Mouse (Mus musculus) kidney, postnatal 0 days (tissue): ENCODE measurements around the gene Hrk. TPM values are rescaled to one million over a fixed set of nuclear protein-coding genes. Genes with fewer than 3 reads are reported as not detected.

Experiments used
- ATAC-seq: fragments of 200-750 bp; cut with Nextera tagmentation; replicated peaks from 2 replicates; pipeline ENCODE4 v1.8.0; 2017; ENCODE audit warnings: low read depth, moderate number of reproducible peaks, moderate TSS enrichment, moderate library complexity; ENCODE audit not compliant: low FRiP score
- DNase-seq: peaks from one replicate; pipeline ENCODE4 v3.0.0-alpha.2; 2016; ENCODE audit warnings: low spot score
- H3K27ac ChIP-seq: fragments of 300-500 bp; sonication (generic); 2 replicates; pipeline ENCODE4 v1.5.1; 2014; ENCODE audit warnings: mild to moderate bottlenecking
- H3K27me3 ChIP-seq: fragments of 300-500 bp; sonication (generic); 2 replicates; pipeline ENCODE4 v1.6.1; 2014; ENCODE audit warnings: low read length, mixed read lengths; ENCODE audit not compliant: insufficient read depth
- H3K36me3 ChIP-seq: fragments of 300-500 bp; sonication (generic); 2 replicates; pipeline ENCODE4 v1.6.1; 2014; ENCODE audit warnings: low read length, mixed read lengths; ENCODE audit not compliant: insufficient read depth
- H3K4me1 ChIP-seq: fragments of 300-500 bp; sonication (generic); replicated peaks from 2 replicates; pipeline ENCODE4 v1.6.1; 2014; ENCODE audit warnings: antibody characterized with exemption, low read length, mixed read lengths; ENCODE audit not compliant: insufficient read depth
- H3K4me2 ChIP-seq: fragments of 300-500 bp; sonication (generic); 2 replicates; pipeline ENCODE4 v1.6.1; 2014; ENCODE audit warnings: mild to moderate bottlenecking, low read length, moderate library complexity, mixed read lengths
- H3K4me3 ChIP-seq: fragments of 300-500 bp; sonication (generic); replicated peaks from 2 replicates; pipeline ENCODE4 v1.5.1; 2014; ENCODE audit warnings: low read depth, low read length
- H3K9ac ChIP-seq: fragments of 300-500 bp; sonication (generic); 2 replicates; pipeline ENCODE4 v1.6.1; 2014; ENCODE audit warnings: low read depth, low read length
- H3K9me3 ChIP-seq: fragments of 300-500 bp; sonication (generic); replicated peaks from 2 replicates; pipeline ENCODE4 v1.6.1; 2016; ENCODE audit warnings: low read length, inconsistent platforms, mixed read lengths
- CTCF ChIP-seq: IDR thresholded peaks from 2 replicates; pipeline ENCODE4 v1.5.1; 2016; ENCODE audit warnings: antibody characterized with exemption, low read depth, mild to moderate bottlenecking, moderate library complexity
- WGBS: fragments of 180-500 bp; shearing (Covaris S2); extraction: QIAGEN DNeasy Blood & Tissue Kit; methylation state at CpG from one replicate; pipeline ENCODE4 v1.1.7; 2014; 5-methylcytosine and 5-hydroxymethylcytosine counted together
- polyA plus RNA-seq: library from polyadenylated mRNA; unstranded; fragments of >200 nt; fragmentation: Nextera tagmentation; extraction: Ambion mirVana; gene quantifications from 2 replicates; pipeline ENCODE4 v1.2.1, GENCODE M21; 2015

Hrk gene
- polyA plus RNA-seq, 1 experiment from 2014 or later, result 0.03 TPM

- H3K36me3 ChIP-seq, result no peaks in the 10 kb centered on the region
- peaks cover 48% of the 10 kb centered on the region for H3K27me3 ChIP-seq
- H3K9me3 ChIP-seq, result no peaks in the 10 kb centered on the region; the same call in 1 of the 2 replicates
- ATAC-seq, result no peak
- DNase-seq, result no peak
- H3K4me2 ChIP-seq, result no peak overlapping the region
- no peak overlapping the region for H3K4me3 ChIP-seq
- H3K27ac ChIP-seq, result no peak overlapping the region
- H3K9ac ChIP-seq, result no peak overlapping the region
- TF ChIP-seq CTCF, result peak; percentile 41
- peaks cover 11% of the 10 kb centered on the region; the same call in 1 of the 2 replicates for H3K4me1 ChIP-seq
- 30% methylated on average over 2 of the region's 2 CpGs for WGBS
These were observed 10.7 kb downstream of the Hrk start for GRCm38 (mm10) chr5:118175137-118175536.

- no peak overlapping the region for H3K4me2 ChIP-seq
- no peak for TF ChIP-seq CTCF
- H3K4me3 ChIP-seq, result no peak overlapping the region
- H3K9me3 ChIP-seq, result no peaks in the 10 kb centered on the region; the same call in 1 of the 2 replicates
- H3K27me3 ChIP-seq, result peaks cover 28% of the 10 kb centered on the region
- 65% methylated on average over 7 of the region's 7 CpGs for WGBS
- no peak overlapping the region for H3K27ac ChIP-seq
- no peak overlapping the region for H3K9ac ChIP-seq
- no peaks in the 10 kb centered on the region for H3K36me3 ChIP-seq
- ATAC-seq (no peak), DNase-seq (no peak)
- H3K4me1 ChIP-seq, result peaks cover 4% of the 10 kb centered on the region; the same call in 1 of the 2 replicates
These were observed 13.2 kb downstream of the Hrk start for GRCm38 (mm10) chr5:118177640-118178039.

- Histone ChIP-seq H3K4me2 (no peak overlapping the region), H3K9me3 (no peaks in the 10 kb centered on the region), H3K27me3 (no peaks in the 10 kb centered on the region), H3K4me1 (no peaks in the 10 kb centered on the region), H3K36me3 (no peaks in the 10 kb centered on the region), H3K4me3 (no peak overlapping the region), H3K27ac (no peak overlapping the region), H3K9ac (no peak overlapping the region)
- no peak for TF ChIP-seq CTCF
- no peak for DNase-seq
- no peak for ATAC-seq
- 73% methylated on average over 9 of the region's 9 CpGs for WGBS
These were observed 22.6 kb downstream of the Hrk start for GRCm38 (mm10) chr5:118186903-118187633.

DNA sequence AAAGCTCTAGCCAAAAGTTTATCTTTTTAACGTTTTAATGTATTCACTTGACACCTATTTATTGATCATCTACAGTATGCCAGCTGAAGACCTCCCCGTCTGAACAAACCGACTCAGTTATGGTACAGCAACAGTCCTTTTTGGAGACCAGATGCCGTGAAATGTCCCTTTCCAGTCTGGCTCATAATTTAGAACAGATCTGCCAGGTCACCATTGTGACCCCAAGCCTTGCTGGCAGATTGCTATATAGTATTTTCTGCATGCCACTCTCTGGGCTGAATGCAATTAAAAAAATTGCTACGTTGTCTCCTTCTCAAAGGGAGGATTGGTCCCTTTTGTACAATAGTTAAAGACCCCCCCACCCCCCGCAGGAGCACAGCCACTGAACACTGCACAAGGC is 23.9 kb downstream of the Hrk start:
- no peak overlapping the region for H3K9ac ChIP-seq
- no peaks in the 10 kb centered on the region for H3K9me3 ChIP-seq
- no peaks in the 10 kb centered on the region for H3K27me3 ChIP-seq
- H3K4me3 ChIP-seq, result no peak overlapping the region
- DNase-seq (no peak), ATAC-seq (no peak)
- 56% methylated on average over 6 of the region's 6 CpGs for WGBS
- no peak for TF ChIP-seq CTCF
- no peaks in the 10 kb centered on the region for H3K4me1 ChIP-seq
- H3K4me2 ChIP-seq, result no peak overlapping the region
- no peak overlapping the region for H3K27ac ChIP-seq
- no peaks in the 10 kb centered on the region for H3K36me3 ChIP-seq

GRCm38 (mm10) chr5:118190491-118190890 is 26.0 kb downstream of the Hrk start:
- H3K36me3 ChIP-seq, result no peaks in the 10 kb centered on the region
- no peaks in the 10 kb centered on the region for H3K27me3 ChIP-seq
- no peak overlapping the region for H3K9ac ChIP-seq
- H3K9me3 ChIP-seq, result no peaks in the 10 kb centered on the region
- no peak for DNase-seq
- no peak overlapping the region for H3K27ac ChIP-seq
- WGBS, result 68% methylated on average over 9 of the region's 9 CpGs
- no peak for TF ChIP-seq CTCF
- H3K4me1 ChIP-seq, result no peaks in the 10 kb centered on the region
- no peak overlapping the region for H3K4me3 ChIP-seq
- no peak overlapping the region for H3K4me2 ChIP-seq
- ATAC-seq, result no peak

DNA sequence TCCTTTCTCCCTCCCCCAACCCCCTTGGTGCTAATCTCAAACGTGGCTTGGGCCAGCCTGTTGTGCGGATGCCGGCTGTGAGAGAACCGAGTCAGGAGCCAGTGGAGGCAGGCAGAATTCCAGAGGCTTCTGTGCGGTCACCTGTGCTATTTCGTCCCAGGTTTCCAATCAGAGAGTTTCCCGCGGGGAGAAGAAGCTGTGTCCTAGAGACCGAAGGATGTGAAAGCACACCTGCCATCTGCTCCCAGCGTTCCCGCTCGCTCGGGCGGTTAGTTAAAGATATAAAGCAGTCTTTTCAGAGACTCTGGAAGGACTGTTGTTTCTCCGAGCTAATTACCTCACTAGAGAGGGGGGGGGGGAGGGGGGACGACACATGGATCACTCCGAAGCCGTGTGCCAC is 27.8 kb downstream of the Hrk start:
- no peak overlapping the region for H3K27ac ChIP-seq
- DNase-seq, result no peak
- no peaks in the 10 kb centered on the region for H3K27me3 ChIP-seq
- TF ChIP-seq CTCF, result no peak
- H3K4me2 ChIP-seq, result no peak overlapping the region
- no peaks in the 10 kb centered on the region for H3K36me3 ChIP-seq
- 25% methylated on average over 18 of the region's 18 CpGs for WGBS
- no peaks in the 10 kb centered on the region for H3K9me3 ChIP-seq
- H3K4me1 ChIP-seq, result no peaks in the 10 kb centered on the region
- ATAC-seq, result no peak
- no peak overlapping the region for H3K9ac ChIP-seq
- H3K4me3 ChIP-seq, result no peak overlapping the region
